Mouse (Mus musculus) forebrain, embryonic 14.5 days (tissue): ENCODE measurements around the gene Spint5. TPM values are rescaled to one million over a fixed set of nuclear protein-coding genes. Genes with fewer than 3 reads are reported as not detected.
A peak's percentile ranks its signal among the peaks of the same experiment; 100 is the strongest.
"Not testable (repeated sequence)": the region's sequence is repeated elsewhere in the genome, so short reads cannot be mapped to it uniquely, and the experiment has no call there.

Source experiments
- ATAC-seq: fragments of 200-750 bp; cut with Nextera tagmentation; 2 replicates; pipeline ENCODE4 v1.8.0; 2017; ENCODE audit warnings: mild to moderate bottlenecking, moderate library complexity
- DNase-seq: peaks from one replicate; pipeline ENCODE4 v3.0.0-alpha.2; 2015; ENCODE audit warnings: low spot score
- H3K27ac ChIP-seq: fragments of 300-500 bp; sonication (generic); 2 replicates; pipeline ENCODE4 v1.5.1; 2014; ENCODE audit warnings: low read depth, mild to moderate bottlenecking, control low read depth, low read length, moderate library complexity
- H3K27me3 ChIP-seq: fragments of 300-500 bp; sonication (generic); replicated peaks from 2 replicates; pipeline ENCODE4 v1.6.1; 2014; ENCODE audit warnings: low read length, control low read depth, mixed read lengths; ENCODE audit not compliant: control insufficient read depth, insufficient read depth
- H3K36me3 ChIP-seq: fragments of 300-500 bp; sonication (generic); 2 replicates; pipeline ENCODE4 v1.6.1; 2014; ENCODE audit warnings: low read length, control low read depth; ENCODE audit not compliant: control insufficient read depth, insufficient read depth
- H3K4me1 ChIP-seq: fragments of 300-500 bp; sonication (generic); 2 replicates; pipeline ENCODE4 v1.6.1; 2014; ENCODE audit warnings: antibody characterized with exemption, low read length, control low read depth; ENCODE audit not compliant: control insufficient read depth, insufficient read depth
- H3K4me2 ChIP-seq: fragments of 300-500 bp; sonication (generic); 2 replicates; pipeline ENCODE4 v1.6.1; 2014; ENCODE audit warnings: mild to moderate bottlenecking, control low read depth, low read length
- H3K4me3 ChIP-seq: fragments of 300-500 bp; sonication (generic); 2 replicates; pipeline ENCODE4 v1.5.1; 2014; ENCODE audit warnings: low read depth, low read length, control low read depth
- H3K9ac ChIP-seq: fragments of 300-500 bp; sonication (generic); 2 replicates; pipeline ENCODE4 v1.6.1; 2014; ENCODE audit warnings: mild to moderate bottlenecking, low read length, control low read depth, moderate library complexity
- H3K9me3 ChIP-seq: fragments of 300-500 bp; sonication (generic); replicated peaks from 2 replicates; pipeline ENCODE4 v1.6.1; 2016; ENCODE audit warnings: low read length, control low read depth, mixed read lengths; ENCODE audit not compliant: control insufficient read depth
- WGBS: fragments of 180-500 bp; shearing (Covaris S2); extraction: QIAGEN DNeasy Blood & Tissue Kit; methylation state at CpG from one replicate; pipeline ENCODE4 v1.1.7; 2014; 5-methylcytosine and 5-hydroxymethylcytosine counted together
- polyA plus RNA-seq: library from polyadenylated mRNA; unstranded; fragments of >200 nt; fragmentation: Nextera tagmentation; extraction: Ambion mirVana; gene quantifications from 2 replicates; pipeline ENCODE4 v1.2.1, GENCODE M21; 2014

Spint5 gene
- polyA plus RNA-seq, 1 experiment from 2014 or later = not detected

GRCm38 (mm10) chr2:164698201-164698600 lies 16.9 kb upstream of the Spint5 start, which contains the start of gene Spint4:
Gene Spint4, plus strand, starts transcription at chr2:164698501.
- WGBS = 77% methylated on average over 4 of the region's 4 CpGs
- ATAC-seq (no peak), DNase-seq (no peak)
- Histone ChIP-seq H3K4me1 (no peaks in the 10 kb centered on the region), H3K36me3 (no peaks in the 10 kb centered on the region), H3K4me2 (no peak within 1 kb of the TSS), H3K9me3 (no peaks in the 10 kb centered on the region), H3K9ac (no peak within 1 kb of the TSS), H3K27me3 (no peaks in the 10 kb centered on the region), H3K4me3 (no peak within 1 kb of the TSS), H3K27ac (no peak within 1 kb of the TSS)

GRCm38 (mm10) chr2:164700959-164701358 lies 14.1 kb upstream of the Spint5 start:
- Histone ChIP-seq H3K4me2 (no peak overlapping the region), H3K4me1 (no peaks in the 10 kb centered on the region), H3K27ac (no peak overlapping the region), H3K9me3 (no peaks in the 10 kb centered on the region), H3K36me3 (no peaks in the 10 kb centered on the region), H3K9ac (no peak overlapping the region), H3K27me3 (no peaks in the 10 kb centered on the region), H3K4me3 (no peak overlapping the region)
- ATAC-seq (no peak), DNase-seq (no peak)
- 85% methylated on average over 5 of the region's 5 CpGs for WGBS

- 95% methylated on average over 5 of the region's 5 CpGs for WGBS
These were observed 13.3 kb upstream of the Spint5 start for GRCm38 (mm10) chr2:164701761-164702160.

GRCm38 (mm10) chr2:164704235-164704634 lies 10.9 kb upstream of the Spint5 start:
- no peaks in the 10 kb centered on the region for H3K27me3 ChIP-seq
- DNase-seq = no peak
- H3K36me3 ChIP-seq = no peaks in the 10 kb centered on the region
- no peaks in the 10 kb centered on the region for H3K4me1 ChIP-seq
- no peak for ATAC-seq
- H3K4me3 ChIP-seq = no peak overlapping the region
- H3K9me3 ChIP-seq = no peaks in the 10 kb centered on the region
- no peak overlapping the region for H3K27ac ChIP-seq
- no peak overlapping the region for H3K9ac ChIP-seq
- 80% methylated on average over 5 of the region's 5 CpGs for WGBS
- H3K4me2 ChIP-seq = no peak overlapping the region

More at GRCm38 (mm10) chr2:164701761-164702160, 13.3 kb upstream of the Spint5 start:
- H3K36me3 ChIP-seq = no peaks in the 10 kb centered on the region
- DNase-seq (no peak), ATAC-seq (no peak)
- no peaks in the 10 kb centered on the region for H3K4me1 ChIP-seq
- no peak overlapping the region for H3K27ac ChIP-seq
- no peak overlapping the region for H3K4me3 ChIP-seq
- H3K9me3 ChIP-seq = no peaks in the 10 kb centered on the region
- no peaks in the 10 kb centered on the region for H3K27me3 ChIP-seq
- H3K9ac ChIP-seq = no peak overlapping the region
- H3K4me2 ChIP-seq = no peak overlapping the region

GRCm38 (mm10) chr2:164705328-164705727 lies 9.8 kb upstream of the Spint5 start:
- H3K9ac ChIP-seq = no peak overlapping the region
- no peak overlapping the region for H3K4me2 ChIP-seq
- no peak overlapping the region for H3K27ac ChIP-seq
- no peaks in the 10 kb centered on the region for H3K4me1 ChIP-seq
- H3K27me3 ChIP-seq = no peaks in the 10 kb centered on the region
- H3K36me3 ChIP-seq = no peaks in the 10 kb centered on the region
- no peak overlapping the region for H3K4me3 ChIP-seq
- DNase-seq (no peak), ATAC-seq (no peak)
- no peaks in the 10 kb centered on the region for H3K9me3 ChIP-seq
- WGBS = 94% methylated on average over 6 of the region's 6 CpGs

- Histone ChIP-seq H3K27me3 (no peaks in the 10 kb centered on the region), H3K4me3 (no peak overlapping the region), H3K9ac (no peak overlapping the region), H3K27ac (no peak overlapping the region), H3K4me1 (no peaks in the 10 kb centered on the region), H3K9me3 (no peaks in the 10 kb centered on the region), H3K36me3 (no peaks in the 10 kb centered on the region), H3K4me2 (no peak overlapping the region)
- DNase-seq = no peak
- no peak for ATAC-seq
- 91% methylated on average over 14 of the region's 14 CpGs for WGBS
These were observed 9.1 kb upstream of the Spint5 start for GRCm38 (mm10) chr2:164705991-164706390.

GRCm38 (mm10) chr2:164716194-164716786 lies 1.2 kb downstream of the Spint5 start:
- not testable (repeated sequence) for H3K9me3 ChIP-seq, H3K4me2 ChIP-seq, ATAC-seq, DNase-seq, H3K27ac ChIP-seq, H3K4me3 ChIP-seq, H3K36me3 ChIP-seq, H3K9ac ChIP-seq, H3K4me1 ChIP-seq, H3K27me3 ChIP-seq
- 94% methylated on average over 21 of the region's 23 CpGs for WGBS

- Histone ChIP-seq H3K4me1 (no peaks in the 10 kb centered on the region), H3K9me3 (no peaks in the 10 kb centered on the region), H3K9ac (no peak overlapping the region), H3K4me2 (no peak overlapping the region), H3K27ac (no peak overlapping the region), H3K36me3 (no peaks in the 10 kb centered on the region), H3K4me3 (no peak overlapping the region), H3K27me3 (no peaks in the 10 kb centered on the region)
- no peak for ATAC-seq
- DNase-seq = no peak
- WGBS = 56% methylated on average over 4 of the region's 4 CpGs
These were observed 8.2 kb downstream of the Spint5 start for GRCm38 (mm10) chr2:164723276-164723675.

- Histone ChIP-seq H3K9ac (no peak overlapping the region), H3K27ac (no peak overlapping the region), H3K4me1 (no peaks in the 10 kb centered on the region), H3K36me3 (no peaks in the 10 kb centered on the region), H3K9me3 (no peaks in the 10 kb centered on the region), H3K4me2 (no peak overlapping the region), H3K4me3 (no peak overlapping the region), H3K27me3 (no peaks in the 10 kb centered on the region)
- ATAC-seq = no peak
- WGBS = 28% methylated on average over 6 of the region's 6 CpGs
- peak; percentile 77 for DNase-seq
These were observed 11.0 kb downstream of the Spint5 start for GRCm38 (mm10) chr2:164725895-164726619.
